Mouse (Mus musculus) stomach, postnatal 0 days (tissue): ENCODE measurements around the gene Fdxr. TPM values are rescaled to one million over a fixed set of nuclear protein-coding genes. Genes with fewer than 3 reads are reported as not detected.
A peak's percentile ranks its signal among the peaks of the same experiment; 100 is the strongest.

Experiments used
- ATAC-seq: fragments of 200-750 bp; cut with Nextera tagmentation; 2 replicates; pipeline ENCODE4 v1.8.0; 2017; ENCODE audit not compliant: low FRiP score, low TSS enrichment
- DNase-seq: peaks from one replicate; pipeline ENCODE4 v3.0.0-alpha.2; 2016; ENCODE audit warnings: low spot score
- H3K27ac ChIP-seq: fragments of 300-500 bp; sonication (generic); replicated peaks from 2 replicates; pipeline ENCODE4 v1.5.1; 2014; ENCODE audit warnings: mild to moderate bottlenecking, control low read depth
- H3K27me3 ChIP-seq: fragments of 300-500 bp; sonication (generic); 2 replicates; pipeline ENCODE4 v1.6.1; 2014; ENCODE audit warnings: low read length; ENCODE audit not compliant: control insufficient read depth, insufficient read depth
- H3K36me3 ChIP-seq: fragments of 300-500 bp; sonication (generic); 2 replicates; pipeline ENCODE4 v1.6.1; 2014; ENCODE audit warnings: low read length, mixed read lengths; ENCODE audit not compliant: control insufficient read depth, insufficient read depth
- H3K4me1 ChIP-seq: fragments of 300-500 bp; sonication (generic); replicated peaks from 2 replicates; pipeline ENCODE4 v1.6.1; 2014; ENCODE audit warnings: antibody characterized with exemption; ENCODE audit not compliant: control insufficient read depth, insufficient read depth
- H3K4me2 ChIP-seq: fragments of 300-500 bp; sonication (generic); replicated peaks from 2 replicates; pipeline ENCODE4 v1.6.1; 2014; ENCODE audit warnings: low read depth, mild to moderate bottlenecking, control low read depth, moderate library complexity
- H3K4me3 ChIP-seq: fragments of 300-500 bp; sonication (generic); 2 replicates; pipeline ENCODE4 v1.5.1; 2014; ENCODE audit warnings: low read depth, low read length, control low read depth
- H3K9ac ChIP-seq: fragments of 300-500 bp; sonication (generic); 2 replicates; pipeline ENCODE4 v1.6.1; 2014; ENCODE audit warnings: mild to moderate bottlenecking, low read length, control low read depth, mixed read lengths
- H3K9me3 ChIP-seq: fragments of 300-500 bp; sonication (generic); 2 replicates; pipeline ENCODE4 v1.6.1; 2016; ENCODE audit warnings: low read length; ENCODE audit not compliant: control insufficient read depth
- CTCF ChIP-seq: IDR thresholded peaks from 2 replicates; pipeline ENCODE4 v1.5.1; 2016; ENCODE audit warnings: antibody characterized with exemption, low read depth, mild to moderate bottlenecking, moderate library complexity
- EP300 ChIP-seq: optimal IDR thresholded peaks from 2 replicates; pipeline ENCODE3; 2016; ENCODE audit warnings: antibody characterized with exemption
- WGBS: fragments of 180-500 bp; shearing (Covaris S2); extraction: QIAGEN DNeasy Blood & Tissue Kit; methylation state at CpG from one replicate; pipeline ENCODE4 v1.1.7; 2014; 5-methylcytosine and 5-hydroxymethylcytosine counted together
- polyA plus RNA-seq: library from polyadenylated mRNA; unstranded; fragments of >200 nt; fragmentation: Nextera tagmentation; extraction: Ambion mirVana; gene quantifications from 2 replicates; pipeline ENCODE4 v1.2.1, GENCODE M21; 2015

The Fdxr gene
- polyA plus RNA-seq, 1 experiment from 2014 or later: 6.7 TPM

DNA sequence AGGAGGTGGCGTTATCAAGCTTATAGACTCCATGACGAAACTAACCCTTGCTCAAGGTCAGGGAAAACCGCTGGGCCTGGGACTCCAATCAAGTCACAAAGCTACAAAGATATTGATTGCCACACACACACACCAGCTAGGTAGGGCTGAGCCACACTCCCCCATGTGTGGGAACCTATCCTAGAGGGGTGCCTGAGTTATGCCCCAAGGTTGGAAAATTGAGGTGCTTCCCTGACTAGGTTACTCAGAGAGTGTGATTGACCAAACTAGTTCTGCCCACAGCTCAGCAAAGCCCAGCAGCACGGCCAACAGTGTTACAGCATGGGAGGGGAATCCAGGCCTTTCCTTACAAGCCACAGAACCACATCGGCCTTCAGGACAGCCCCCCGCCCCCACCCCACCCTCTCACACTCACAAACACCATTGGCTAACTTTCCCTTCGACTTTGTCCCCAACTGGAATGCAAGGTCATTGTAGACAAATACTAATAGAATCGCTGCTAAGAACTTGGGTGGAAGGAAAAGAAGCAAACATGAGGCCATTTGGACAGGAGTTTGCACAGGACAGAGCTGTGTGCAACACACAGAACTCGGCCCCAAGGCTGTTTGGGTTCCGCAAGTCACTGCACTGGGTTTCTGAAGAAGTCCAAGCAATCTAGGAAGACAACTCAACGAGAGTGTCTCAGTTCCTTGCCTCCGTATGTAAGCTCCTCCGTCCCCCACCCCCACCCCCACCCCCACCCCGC lies 16.0 kb upstream of the Fdxr start:
- no peaks in the 10 kb centered on the region for H3K9me3 ChIP-seq
- DNase-seq (peak; percentile 66), ATAC-seq (peak; percentile 17; the same call in 1 of the 2 replicates)
- TF ChIP-seq CTCF: no peak
- TF ChIP-seq EP300: no peak
- peak overlapping the region; percentile 65 for H3K27ac ChIP-seq
- H3K9ac ChIP-seq: no peak overlapping the region
- no peak overlapping the region for H3K4me3 ChIP-seq
- peaks cover 6% of the 10 kb centered on the region for H3K4me1 ChIP-seq
- no peak overlapping the region for H3K4me2 ChIP-seq
- no peaks in the 10 kb centered on the region for H3K27me3 ChIP-seq
- WGBS: 43% methylated on average over 14 of the region's 14 CpGs
- H3K36me3 ChIP-seq: no peaks in the 10 kb centered on the region

DNA sequence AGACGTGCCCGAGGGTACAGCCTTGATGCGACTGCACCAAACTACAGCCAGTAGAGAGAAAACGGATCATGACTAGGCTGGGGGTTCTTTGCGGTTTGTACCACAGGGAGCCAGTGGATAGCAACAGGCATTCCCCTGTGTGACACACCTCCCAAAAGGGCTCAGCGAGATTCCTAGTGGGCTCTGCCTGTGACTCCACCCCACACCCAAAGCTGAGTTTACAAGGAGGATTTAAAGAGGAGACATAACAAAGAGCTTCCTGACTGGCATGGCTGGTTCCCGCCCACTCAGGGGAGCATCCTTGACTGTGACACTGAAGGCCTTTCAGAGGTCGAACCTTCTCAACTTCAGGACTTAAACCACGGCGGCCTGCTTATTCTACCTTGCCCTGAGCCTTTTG lies 14.7 kb upstream of the Fdxr start:
- 70% methylated on average over 10 of the region's 10 CpGs for WGBS
- no peaks in the 10 kb centered on the region for H3K9me3 ChIP-seq
- H3K27ac ChIP-seq: peak overlapping the region; percentile 30; the same call in 1 of the 2 replicates

DNA sequence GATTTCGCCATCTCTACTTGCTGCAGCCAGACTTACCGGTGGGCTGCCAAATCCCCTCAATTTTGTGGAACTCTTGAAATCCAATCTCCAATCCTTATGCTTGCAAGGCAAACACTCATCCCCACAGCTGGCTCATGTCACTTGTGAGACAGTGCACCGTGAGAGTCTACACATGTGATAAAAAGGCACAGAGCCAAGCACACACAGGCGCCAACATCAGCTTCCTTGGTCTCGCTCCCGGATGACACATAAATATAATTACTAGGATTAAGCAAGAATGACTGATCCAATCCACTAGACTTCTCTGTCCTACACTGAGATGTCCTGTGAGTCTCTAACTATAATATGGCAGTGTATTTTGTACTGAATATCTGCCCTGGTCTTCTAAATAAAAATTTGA lies 14.1 kb upstream of the Fdxr start:
- H3K27ac ChIP-seq: peak overlapping the region; percentile 67

More for the DNA sequence above, 14.7 kb upstream of the Fdxr start:
- Histone ChIP-seq H3K27me3 (no peaks in the 10 kb centered on the region), H3K4me3 (no peak overlapping the region), H3K9ac (no peak overlapping the region), H3K36me3 (no peaks in the 10 kb centered on the region), H3K4me1 (peaks cover 3% of the 10 kb centered on the region; the same call in 1 of the 2 replicates), H3K4me2 (no peak overlapping the region)
- DNase-seq (no peak), ATAC-seq (no peak)
- no peak for TF ChIP-seq CTCF
- TF ChIP-seq EP300: no peak

GRCm38 (mm10) chr11:115290314-115290713 lies 13.5 kb upstream of the Fdxr start:
- H3K36me3 ChIP-seq: no peaks in the 10 kb centered on the region

More for the DNA sequence above, 14.1 kb upstream of the Fdxr start:
- Histone ChIP-seq H3K9me3 (no peaks in the 10 kb centered on the region), H3K4me2 (no peak overlapping the region), H3K27me3 (no peaks in the 10 kb centered on the region), H3K4me1 (peaks cover 3% of the 10 kb centered on the region; the same call in 1 of the 2 replicates), H3K9ac (no peak overlapping the region), H3K4me3 (no peak overlapping the region), H3K36me3 (no peaks in the 10 kb centered on the region)
- no peak for TF ChIP-seq EP300
- TF ChIP-seq CTCF: no peak
- DNase-seq (no peak), ATAC-seq (peak; percentile 41; the same call in 1 of the 2 replicates)
- 44% methylated on average over 6 of the region's 6 CpGs for WGBS

GRCm38 (mm10) chr11:115289885-115290284 lies 13.0 kb upstream of the Fdxr start:
- DNase-seq: no peak
- no peak for ATAC-seq
- Histone ChIP-seq H3K27ac (no peak overlapping the region), H3K36me3 (no peaks in the 10 kb centered on the region), H3K27me3 (no peaks in the 10 kb centered on the region), H3K9me3 (no peaks in the 10 kb centered on the region), H3K9ac (no peak overlapping the region), H3K4me2 (no peak overlapping the region), H3K4me3 (no peak overlapping the region), H3K4me1 (peaks cover 3% of the 10 kb centered on the region; the same call in 1 of the 2 replicates)
- TF ChIP-seq CTCF (no peak), EP300 (no peak)
- 74% methylated on average over 8 of the region's 8 CpGs for WGBS

More at GRCm38 (mm10) chr11:115290314-115290713, 13.5 kb upstream of the Fdxr start:
- TF ChIP-seq EP300 (no peak), CTCF (no peak)
- no peak for DNase-seq
- Histone ChIP-seq H3K9ac (no peak overlapping the region), H3K27me3 (no peaks in the 10 kb centered on the region), H3K27ac (peak overlapping the region; percentile 67), H3K4me2 (no peak overlapping the region), H3K4me3 (no peak overlapping the region), H3K9me3 (no peaks in the 10 kb centered on the region), H3K4me1 (peaks cover 3% of the 10 kb centered on the region; the same call in 1 of the 2 replicates)
- WGBS: 94% methylated on average over 1 of the region's 1 CpGs
- no peak for ATAC-seq

DNA sequence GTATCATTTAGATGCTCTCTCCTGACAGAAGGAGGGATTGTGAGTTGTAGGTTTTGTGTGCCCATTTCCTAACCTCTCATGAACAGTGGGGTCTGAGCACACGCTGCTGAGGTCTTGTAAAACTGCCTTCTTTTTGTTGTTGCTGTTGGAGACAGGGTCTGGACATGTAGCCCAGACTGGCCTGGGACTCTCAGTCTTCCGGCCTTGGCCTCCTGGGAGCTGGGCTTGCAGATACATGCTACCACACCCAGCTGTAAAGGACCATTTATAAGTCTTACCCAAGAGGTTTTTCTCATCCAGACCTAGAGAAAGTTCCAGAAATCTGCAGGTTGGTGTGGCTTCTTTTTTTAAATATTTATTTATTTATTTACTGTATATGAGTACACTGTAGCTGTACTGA lies 11.5 kb upstream of the Fdxr start:
- Histone ChIP-seq H3K36me3 (no peaks in the 10 kb centered on the region), H3K4me1 (peaks cover 3% of the 10 kb centered on the region; the same call in 1 of the 2 replicates), H3K9me3 (no peaks in the 10 kb centered on the region), H3K27me3 (no peaks in the 10 kb centered on the region), H3K4me3 (no peak overlapping the region), H3K27ac (no peak overlapping the region), H3K9ac (no peak overlapping the region), H3K4me2 (no peak overlapping the region)
- DNase-seq (no peak), ATAC-seq (no peak)
- WGBS: 87% methylated on average over 2 of the region's 2 CpGs
- TF ChIP-seq CTCF: no peak
- TF ChIP-seq EP300: no peak
